Mouse (Mus musculus): ENCODE measurements around the gene Lurap1l. TPM values are rescaled to one million over a fixed set of nuclear protein-coding genes. Genes with fewer than 3 reads are reported as not detected.

Lurap1l gene
- total RNA-seq, 4 experiments from 2014 or later: 1.0 to 1.9 (median 1.2) TPM

GRCm38 (mm10) chr4:80917812-80918211 is 7.4 kb downstream of the Lurap1l start:
- no peak for DNase-seq (ENCODE audit: low spot score)

- no peak for DNase-seq (ENCODE audit: low spot score)
Measured at GRCm38 (mm10) chr4:80918526-80919129, 8.2 kb downstream of the Lurap1l start.

GRCm38 (mm10) chr4:80919217-80919867 is 8.9 kb downstream of the Lurap1l start:
- DNase-seq (ENCODE audit: low spot score): no peak

GRCm38 (mm10) chr4:80921646-80922489 is 11.4 kb downstream of the Lurap1l start:
- peak; percentile 11 for DNase-seq (ENCODE audit: low spot score)

- DNase-seq (ENCODE audit: low spot score): no peak
Measured at GRCm38 (mm10) chr4:80922654-80923053, 12.2 kb downstream of the Lurap1l start.

GRCm38 (mm10) chr4:80924815-80925214 is 14.4 kb downstream of the Lurap1l start:
- no peak for DNase-seq (ENCODE audit: low spot score)

GRCm38 (mm10) chr4:80925752-80926519 is 15.5 kb downstream of the Lurap1l start:
- no peak for DNase-seq (ENCODE audit: low spot score)

GRCm38 (mm10) chr4:80934749-80935148 is 24.3 kb downstream of the Lurap1l start:
- DNase-seq (ENCODE audit: low spot score): no peak

GRCm38 (mm10) chr4:80939115-80939514 is 28.7 kb downstream of the Lurap1l start:
- DNase-seq (ENCODE audit: low spot score): no peak

GRCm38 (mm10) chr4:80940946-80941345 is 30.5 kb downstream of the Lurap1l start:
- DNase-seq (ENCODE audit: low spot score): no peak

GRCm38 (mm10) chr4:80941978-80942377 is 31.5 kb downstream of the Lurap1l start:
- DNase-seq (ENCODE audit: low spot score): no peak

GRCm38 (mm10) chr4:80944605-80945004 is 34.2 kb downstream of the Lurap1l start:
- no peak for DNase-seq (ENCODE audit: low spot score)

GRCm38 (mm10) chr4:80949110-80949509 is 38.7 kb downstream of the Lurap1l start:
- no peak for DNase-seq (ENCODE audit: low spot score)

- DNase-seq (ENCODE audit: low spot score): no peak
Measured at GRCm38 (mm10) chr4:80949720-80950119, 39.3 kb downstream of the Lurap1l start.

GRCm38 (mm10) chr4:80950280-80950781 is 39.9 kb downstream of the Lurap1l start:
- DNase-seq (ENCODE audit: low spot score): no peak

- no peak for DNase-seq (ENCODE audit: low spot score)
Measured at GRCm38 (mm10) chr4:80952653-80953052, 42.2 kb downstream of the Lurap1l start.

GRCm38 (mm10) chr4:80955942-80956341 is 45.5 kb downstream of the Lurap1l start:
- no peak for DNase-seq (ENCODE audit: low spot score)

- DNase-seq (ENCODE audit: low spot score): no peak
Measured at GRCm38 (mm10) chr4:80967526-80967925, 57.1 kb downstream of the Lurap1l start.

GRCm38 (mm10) chr4:80971846-80972245 is 61.4 kb downstream of the Lurap1l start:
- no peak for DNase-seq (ENCODE audit: low spot score)

GRCm38 (mm10) chr4:80973896-80974295 is 63.5 kb downstream of the Lurap1l start:
- no peak for DNase-seq (ENCODE audit: low spot score)

- DNase-seq (ENCODE audit: low spot score): no peak
Measured at GRCm38 (mm10) chr4:80990819-80991218, 80.4 kb downstream of the Lurap1l start.

- peak; percentile 38 for DNase-seq (ENCODE audit: low spot score)
Measured at GRCm38 (mm10) chr4:81003528-81003927, 93.1 kb downstream of the Lurap1l start.

Measured in heart, adult 8-10 months (tissue).